Comparison of ENCODE assay signal across 8 mouse cellular contexts in the genomic region with DNA sequence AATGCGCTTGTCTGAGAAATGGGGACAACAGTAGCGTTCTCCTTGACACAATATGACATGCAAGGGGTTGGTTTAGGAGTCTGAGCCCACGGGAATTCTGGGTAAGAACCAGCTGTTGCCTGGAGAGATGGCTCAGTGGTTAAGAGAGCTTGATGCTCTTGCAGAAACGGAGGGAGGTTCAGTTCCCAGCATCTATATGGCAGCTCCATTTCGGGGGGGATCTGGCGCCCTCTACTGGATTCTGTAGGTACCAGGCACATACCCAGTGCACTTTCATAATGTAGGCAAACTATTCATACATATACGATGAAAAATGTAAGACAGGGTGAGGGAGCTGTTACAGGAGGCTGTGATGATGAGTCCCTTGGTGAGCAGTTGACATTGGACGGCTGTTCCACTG.
DNase-seq lines count a peak whose midpoint lies in the region; ATAC-seq and TF ChIP-seq lines count a peak whose summit lies in the region.

No protein-coding gene starts in this region.

- no peaks in the 10 kb centered on the region for H3K27me3 ChIP-seq in midbrain, embryonic 11.5 days (ENCODE audit: control insufficient read depth, insufficient read depth, low read length)
- no peaks in the 10 kb centered on the region for H3K27me3 ChIP-seq in midbrain, embryonic 16.5 days (ENCODE audit: control insufficient read depth, insufficient read depth, low read depth, low read length)
- no peaks in the 10 kb centered on the region for H3K27me3 ChIP-seq in heart, postnatal 0 days (ENCODE audit: control insufficient read depth, insufficient read depth, low read length)
- no peaks in the 10 kb centered on the region for H3K27me3 ChIP-seq in limb, embryonic 10.5 days (ENCODE audit: low read depth, poor library complexity, severe bottlenecking)

- ATAC-seq in midbrain, embryonic 11.5 days (ENCODE audit: low FRiP score), result peak; percentile 33; the same call in 1 of the 2 replicates
- no peak for ATAC-seq in midbrain, embryonic 16.5 days
- no peak for ATAC-seq in heart, postnatal 0 days (ENCODE audit: insufficient read depth, low read depth)

- H3K9me3 ChIP-seq in midbrain, embryonic 11.5 days (ENCODE audit: control insufficient read depth, low read length), result no peaks in the 10 kb centered on the region
- no peaks in the 10 kb centered on the region for H3K9me3 ChIP-seq in midbrain, embryonic 16.5 days (replicated peaks; ENCODE audit: control insufficient read depth, low read length, poor library complexity, severe bottlenecking)
- H3K9me3 ChIP-seq in heart, postnatal 0 days (replicated peaks; ENCODE audit: control insufficient read depth, low read length), result no peaks in the 10 kb centered on the region
- H3K9me3 ChIP-seq in limb, embryonic 10.5 days (replicated peaks), result no peaks in the 10 kb centered on the region

- H3K27ac ChIP-seq in midbrain, embryonic 11.5 days (ENCODE audit: low read depth, low read length), result no peak overlapping the region
- H3K27ac ChIP-seq in midbrain, embryonic 16.5 days (ENCODE audit: low read length), result no peak overlapping the region
- no peak overlapping the region for H3K27ac ChIP-seq in heart, postnatal 0 days (ENCODE audit: low read depth)
- no peak overlapping the region for H3K27ac ChIP-seq in limb, embryonic 10.5 days

- WGBS in midbrain, embryonic 11.5 days, result 39% methylated on average over 8 of the region's 8 CpGs
- 31% methylated on average over 8 of the region's 8 CpGs for WGBS in midbrain, embryonic 16.5 days
- 30% methylated on average over 8 of the region's 8 CpGs for WGBS in heart, postnatal 0 days
- WGBS in limb, embryonic 10.5 days, result 36% methylated on average over 8 of the region's 8 CpGs

- no peak overlapping the region for H3K4me3 ChIP-seq in midbrain, embryonic 11.5 days (ENCODE audit: low read depth, low read length)
- H3K4me3 ChIP-seq in midbrain, embryonic 16.5 days (ENCODE audit: low read depth, low read length), result no peak overlapping the region
- no peak overlapping the region for H3K4me3 ChIP-seq in heart, postnatal 0 days (ENCODE audit: low read depth, low read length)
- H3K4me3 ChIP-seq in limb, embryonic 10.5 days, result no peak overlapping the region

- no peaks in the 10 kb centered on the region for H3K36me3 ChIP-seq in midbrain, embryonic 11.5 days (ENCODE audit: control insufficient read depth, insufficient read depth, low read length)
- H3K36me3 ChIP-seq in midbrain, embryonic 16.5 days (ENCODE audit: control insufficient read depth, insufficient read depth, low read length), result no peaks in the 10 kb centered on the region
- H3K36me3 ChIP-seq in heart, postnatal 0 days (replicated peaks; ENCODE audit: control insufficient read depth, insufficient read depth, low read length), result no peaks in the 10 kb centered on the region
- H3K36me3 ChIP-seq in limb, embryonic 10.5 days, result no peaks in the 10 kb centered on the region

- peak; percentile 60 for TF ChIP-seq CTCF in heart, postnatal 0 days (IDR thresholded peaks at IDR 0.05; ENCODE audit: low read depth)

- no peak for TF ChIP-seq EP300 in heart, postnatal 0 days (IDR thresholded peaks at IDR 0.05; ENCODE audit: low read depth)

- no peak overlapping the region for H3K4me2 ChIP-seq in midbrain, embryonic 11.5 days
- no peak overlapping the region for H3K4me2 ChIP-seq in midbrain, embryonic 16.5 days (ENCODE audit: low read length)
- H3K4me2 ChIP-seq in heart, postnatal 0 days (ENCODE audit: low read depth, low read length), result no peak overlapping the region

- H3K9ac ChIP-seq in midbrain, embryonic 11.5 days (ENCODE audit: low read length), result no peak overlapping the region
- no peak overlapping the region for H3K9ac ChIP-seq in midbrain, embryonic 16.5 days (ENCODE audit: low read depth, low read length)
- no peak overlapping the region for H3K9ac ChIP-seq in heart, postnatal 0 days (replicated peaks; ENCODE audit: low read depth, low read length)

- H3K4me1 ChIP-seq in midbrain, embryonic 11.5 days (ENCODE audit: control insufficient read depth, insufficient read depth, low read length), result no peaks in the 10 kb centered on the region
- H3K4me1 ChIP-seq in midbrain, embryonic 16.5 days (ENCODE audit: control insufficient read depth, insufficient read depth, low read length), result no peaks in the 10 kb centered on the region
- no peaks in the 10 kb centered on the region for H3K4me1 ChIP-seq in heart, postnatal 0 days (ENCODE audit: control insufficient read depth, insufficient read depth)
- H3K4me1 ChIP-seq in limb, embryonic 10.5 days, result peaks cover 16% of the 10 kb centered on the region

- peak; percentile 91 for DNase-seq in midbrain, embryonic 11.5 days (ENCODE audit: low spot score, missing footprints)
- DNase-seq in T-cell, adult 2 months (ENCODE audit: low spot score), result peak; percentile 65
- DNase-seq in cerebellum, postnatal 10 days, result peak; percentile 80 to 81
- no peak for DNase-seq in heart, postnatal 0 days (ENCODE audit: low spot score)
- DNase-seq in limb, embryonic 10.5 days (ENCODE audit: low spot score), result peak; percentile 61
- DNase-seq in natural killer cell, adult 2 months (ENCODE audit: low spot score in 2 of 2), result peak; percentile 56 to 69
- peak; percentile 61 to 81 for DNase-seq in thymus, postnatal 10 days (ENCODE audit: low spot score in 2 of 2)
